Mouse (Mus musculus): Measurements from ENCODE around the gene Btbd9.

The Btbd9 gene

DNA sequence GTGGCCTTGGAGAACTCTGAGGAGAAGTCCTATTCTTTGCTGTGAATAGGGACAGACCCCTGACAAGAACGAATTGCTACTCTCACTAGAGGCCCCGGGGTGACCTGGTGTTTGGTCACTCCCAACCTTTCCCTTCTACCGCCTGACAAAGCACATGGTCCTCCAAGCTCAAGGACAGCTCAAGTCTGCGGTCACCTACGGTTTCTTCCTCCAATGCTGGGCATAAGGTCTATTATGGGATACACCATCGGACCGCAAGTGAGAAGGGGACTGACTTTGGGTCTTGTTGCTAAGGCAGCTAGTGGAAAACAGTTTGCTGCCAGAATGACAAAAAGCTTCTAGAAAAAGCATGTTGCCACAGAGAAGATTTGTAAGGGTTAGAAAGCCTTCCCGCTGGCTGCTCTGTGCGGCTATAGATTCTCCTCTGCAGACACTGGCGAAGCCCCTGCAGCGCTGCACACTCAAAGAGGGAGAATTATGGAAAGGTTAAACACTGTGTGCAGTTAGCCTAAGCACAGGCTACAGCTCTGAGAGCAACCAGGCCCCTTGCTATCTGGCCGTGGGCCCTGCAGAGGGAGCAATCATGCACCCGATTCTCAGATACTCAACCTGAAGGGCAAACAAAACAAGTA, 235.7 kb downstream of the Btbd9 start:
- peak; percentile 15 for DNase-seq (ENCODE audit: low read depth, low spot score)

- no peak for DNase-seq (ENCODE audit: low read depth, low spot score)
Measured at GRCm38 (mm10) chr17:30339317-30339716, 237.0 kb downstream of the Btbd9 start.

- no peak for DNase-seq (ENCODE audit: low read depth, low spot score)
Measured at GRCm38 (mm10) chr17:30336816-30337215, 239.5 kb downstream of the Btbd9 start.

- no peak for DNase-seq (ENCODE audit: low read depth, low spot score)
Measured at GRCm38 (mm10) chr17:30336280-30336679, 240.0 kb downstream of the Btbd9 start.

DNA sequence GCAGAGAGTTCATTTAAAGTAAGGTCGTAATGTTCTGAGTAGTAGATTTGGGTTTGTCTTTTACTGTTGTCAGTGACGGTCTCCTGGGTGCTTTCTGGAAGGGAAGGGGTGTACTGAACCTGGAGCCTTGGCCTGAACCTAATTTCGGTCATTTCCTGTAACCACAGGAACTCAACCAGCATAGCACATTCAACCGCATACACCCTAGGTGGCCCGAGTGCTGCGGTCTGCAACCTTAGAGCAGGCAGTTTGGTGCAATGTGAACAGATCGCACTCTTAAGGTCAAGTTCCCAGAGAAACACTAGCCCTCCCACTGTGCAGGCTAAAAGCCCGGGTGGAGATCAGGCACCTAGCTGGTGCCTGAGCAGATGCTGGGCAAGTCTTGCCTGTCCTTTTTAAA, 240.5 kb downstream of the Btbd9 start:
- peak; percentile 82 for DNase-seq (ENCODE audit: low read depth, low spot score)

- no peak for DNase-seq (ENCODE audit: low read depth, low spot score)
Measured at GRCm38 (mm10) chr17:30334257-30334656, 242.0 kb downstream of the Btbd9 start.

DNA sequence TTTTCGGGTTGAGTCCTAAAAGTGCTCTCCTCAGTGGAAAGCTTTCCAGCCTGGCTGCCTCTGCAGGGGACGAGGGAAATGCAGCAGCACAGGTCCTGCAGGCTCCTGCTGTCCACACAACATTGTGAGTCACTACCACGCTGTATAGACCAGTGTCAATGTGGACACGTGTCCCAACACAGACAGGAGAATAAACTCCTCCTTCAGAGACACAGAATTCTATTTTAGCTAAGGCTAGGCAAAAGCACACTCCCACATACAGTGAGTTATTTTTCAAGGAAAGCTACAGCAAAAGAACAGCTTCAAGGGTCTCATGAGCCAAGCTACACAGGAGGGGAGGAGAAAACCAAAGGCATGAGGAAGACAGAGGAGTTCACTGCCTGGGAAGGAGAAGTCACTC, 243.2 kb downstream of the Btbd9 start:
- no peak for DNase-seq (ENCODE audit: low read depth, low spot score)

DNA sequence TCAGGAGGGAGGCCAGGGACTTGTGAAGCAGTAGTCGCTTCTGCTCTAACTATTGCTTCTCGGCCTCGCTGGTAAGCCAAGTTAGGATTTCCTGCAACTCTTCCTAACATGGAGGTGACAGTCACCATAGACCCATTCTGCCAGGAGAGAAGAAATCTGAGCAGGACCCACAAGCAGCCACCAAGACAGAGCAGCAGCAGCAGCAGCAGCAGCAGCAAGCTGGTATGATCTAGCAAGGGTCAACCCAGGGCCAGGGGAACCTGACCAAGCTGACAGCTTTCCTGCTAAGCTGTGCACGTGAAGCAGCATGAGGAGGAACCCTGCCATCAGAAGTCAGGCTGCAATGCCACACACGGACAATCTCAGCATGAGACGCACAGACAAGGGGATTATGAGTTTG, 244.9 kb downstream of the Btbd9 start:
- no peak for DNase-seq (ENCODE audit: low read depth, low spot score)

GRCm38 (mm10) chr17:30329531-30329930, 246.8 kb downstream of the Btbd9 start:
- no peak for DNase-seq (ENCODE audit: low read depth, low spot score)

- no peak for DNase-seq (ENCODE audit: low read depth, low spot score)
Measured at GRCm38 (mm10) chr17:30328924-30329323, 247.4 kb downstream of the Btbd9 start.

- no peak for DNase-seq (ENCODE audit: low read depth, low spot score)
Measured at GRCm38 (mm10) chr17:30326906-30327305, 249.4 kb downstream of the Btbd9 start.

- no peak for DNase-seq (ENCODE audit: low read depth, low spot score)
Measured at GRCm38 (mm10) chr17:30320301-30320700, 256.0 kb downstream of the Btbd9 start.

DNA sequence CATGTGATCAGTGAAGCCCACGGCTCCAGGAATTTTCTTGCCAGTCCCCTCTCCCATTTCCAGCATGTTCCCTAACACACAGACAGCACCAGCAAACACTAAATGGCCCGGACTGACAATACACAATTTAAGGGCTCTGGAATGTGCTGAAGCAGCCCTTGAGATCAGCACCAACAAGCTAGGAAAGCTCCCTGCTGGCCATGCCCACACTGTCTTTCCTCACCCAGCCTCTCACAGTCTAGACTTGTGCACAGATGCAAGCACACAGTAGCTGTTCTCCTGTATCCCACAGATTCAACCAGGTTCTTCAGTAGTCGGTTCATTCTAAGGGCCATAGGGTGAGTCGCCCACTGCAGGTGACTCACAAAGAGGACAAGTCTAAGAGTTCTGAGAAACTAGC, 263.6 kb downstream of the Btbd9 start:
- DNase-seq (ENCODE audit: low read depth, low spot score): peak; percentile 18

- DNase-seq (ENCODE audit: low read depth, low spot score): no peak
Measured at GRCm38 (mm10) chr17:30309627-30310026, 266.7 kb downstream of the Btbd9 start.

DNA sequence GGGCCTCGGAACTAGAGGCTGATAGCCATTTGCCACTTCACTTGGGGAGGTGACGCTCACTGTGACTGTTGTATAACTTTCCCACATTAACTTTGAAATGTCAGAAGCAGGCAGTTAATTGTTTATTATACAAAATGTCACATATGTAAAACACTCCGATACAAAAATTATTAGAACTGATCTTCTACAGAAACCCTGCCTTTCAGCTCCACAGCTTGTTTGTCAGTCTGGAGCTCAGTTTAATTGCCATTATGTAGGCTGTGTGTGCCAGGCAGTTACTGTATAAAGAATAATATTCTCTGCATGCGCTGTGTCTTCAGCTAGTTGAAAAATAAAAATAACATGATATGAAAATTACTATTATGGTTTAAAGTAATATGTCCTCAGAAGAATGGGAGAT, 267.4 kb downstream of the Btbd9 start:
- DNase-seq (ENCODE audit: low read depth, low spot score): no peak

- no peak for DNase-seq (ENCODE audit: low read depth, low spot score)
Measured at GRCm38 (mm10) chr17:30308317-30308716, 268.0 kb downstream of the Btbd9 start.

GRCm38 (mm10) chr17:30307168-30307567, 269.1 kb downstream of the Btbd9 start:
- DNase-seq (ENCODE audit: low read depth, low spot score): no peak

GRCm38 (mm10) chr17:30304766-30305165, 271.5 kb downstream of the Btbd9 start:
- DNase-seq (ENCODE audit: low read depth, low spot score): no peak

DNA sequence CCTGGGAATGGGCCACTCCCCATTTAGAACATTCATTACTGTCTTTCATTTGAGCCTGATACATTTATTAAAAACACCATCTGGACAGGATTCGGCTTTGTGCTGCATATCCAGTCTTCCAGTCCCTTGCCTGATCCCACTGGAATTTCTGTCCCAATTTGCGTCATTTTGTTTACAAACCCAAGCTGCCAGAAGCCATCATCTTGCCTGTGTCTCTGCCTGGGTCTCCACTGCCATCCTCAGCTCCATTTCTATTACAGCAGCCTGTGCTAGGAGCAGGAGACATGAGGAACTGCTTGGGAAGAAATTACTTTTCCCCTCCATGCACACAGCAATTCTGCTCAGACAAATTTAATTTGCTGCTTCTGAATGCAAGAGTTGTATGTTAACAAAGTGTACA, 274.9 kb downstream of the Btbd9 start:
- no peak for DNase-seq (ENCODE audit: low read depth, low spot score)

DNA sequence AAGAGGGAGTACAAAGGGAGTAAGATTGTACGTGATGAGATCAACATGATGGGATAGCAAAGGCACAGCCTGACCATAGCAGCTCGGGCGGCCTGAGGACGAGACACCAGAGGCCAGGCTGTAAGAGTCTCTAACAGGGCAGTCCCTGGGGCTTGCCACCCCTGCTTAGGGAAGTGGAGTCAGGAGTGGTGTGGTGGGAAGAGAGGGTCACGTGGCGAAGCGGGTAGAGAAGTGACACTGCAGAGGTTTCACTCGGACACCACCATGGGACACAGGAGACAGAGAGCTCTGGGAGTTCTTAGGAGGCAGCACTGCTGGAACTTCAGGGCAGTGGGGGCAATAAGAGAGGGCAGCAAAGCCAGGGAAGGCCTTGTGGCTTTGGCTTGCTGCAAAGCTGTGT, 278.9 kb downstream of the Btbd9 start:
- DNase-seq (ENCODE audit: low read depth, low spot score): no peak

DNA sequence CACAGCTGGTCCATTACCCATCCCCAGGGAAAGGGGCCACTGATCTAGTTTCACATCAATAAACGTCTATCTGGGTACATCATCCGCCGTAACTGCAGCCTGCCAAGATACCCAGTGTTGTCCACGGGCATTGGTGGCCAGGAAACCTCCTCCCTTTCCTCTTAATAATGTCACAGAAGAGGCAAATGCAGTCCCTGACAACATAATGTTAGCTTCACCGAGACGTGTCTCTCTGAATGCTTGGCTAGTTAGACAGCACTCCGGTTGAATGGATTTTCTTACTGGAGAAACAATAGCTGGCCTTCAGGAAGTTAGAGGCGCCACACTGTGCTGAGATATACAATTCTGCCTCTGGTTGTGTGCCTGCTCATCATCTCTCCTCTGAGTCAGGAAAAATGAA, 280.2 kb downstream of the Btbd9 start:
- no peak for DNase-seq (ENCODE audit: low read depth, low spot score)

GRCm38 (mm10) chr17:30292666-30293065, 283.6 kb downstream of the Btbd9 start:
- no peak for DNase-seq (ENCODE audit: low read depth, low spot score)

- no peak for DNase-seq (ENCODE audit: low read depth, low spot score)
Measured at GRCm38 (mm10) chr17:30285641-30286040, 290.6 kb downstream of the Btbd9 start.

GRCm38 (mm10) chr17:30283460-30284050, 292.7 kb downstream of the Btbd9 start:
- no peak for DNase-seq (ENCODE audit: low read depth, low spot score)

Data from ZHBTc4 (cell line).